Mouse (Mus musculus): ENCODE data around the gene Fam117a.
A peak's percentile ranks its signal among the peaks of the same experiment; 100 is the strongest.
"Not testable (repeated sequence)": the region's sequence is repeated elsewhere in the genome, so short reads cannot be mapped to it uniquely, and the experiment has no call there.

Fam117a gene

DNA sequence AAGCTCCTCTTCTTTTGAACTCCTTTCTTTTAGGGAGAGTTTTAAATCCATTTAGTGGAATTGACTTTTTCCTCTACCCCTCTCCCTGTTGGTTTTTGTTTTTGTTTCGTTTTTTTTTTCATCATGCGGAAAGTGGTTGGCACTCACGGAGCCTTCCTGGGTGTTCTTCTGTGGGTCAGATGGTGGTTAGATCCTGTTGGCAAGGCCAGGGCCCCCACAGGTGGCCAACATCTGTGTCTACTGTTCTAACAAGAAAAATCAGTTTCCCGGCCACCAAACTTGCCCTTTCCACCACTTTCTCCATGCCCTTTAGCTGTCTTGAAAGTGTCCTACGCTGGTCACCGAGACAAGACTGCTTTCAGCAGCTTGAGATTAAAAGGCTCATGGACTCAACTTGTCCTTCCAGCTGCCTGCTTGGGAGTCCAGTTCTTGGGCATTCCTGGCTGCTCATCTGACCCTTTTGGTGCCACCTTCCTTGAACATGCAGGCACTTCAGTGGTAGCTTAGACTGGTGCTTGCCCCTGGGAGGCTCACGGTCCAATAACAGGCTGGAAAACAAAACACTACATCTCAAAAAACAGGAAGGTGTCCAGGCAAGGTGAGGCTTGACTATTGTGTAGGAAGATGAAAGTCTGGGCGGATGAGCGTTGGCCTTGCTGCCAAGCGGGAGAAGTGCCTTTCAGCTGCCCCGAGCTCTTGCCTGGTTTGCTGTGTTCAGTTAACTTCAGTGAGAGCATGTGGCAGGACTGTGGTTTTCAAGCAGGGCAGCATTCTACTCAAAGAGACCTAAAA is 56.1 kb downstream of the Fam117a start:
- DNase-seq (ENCODE audit: low spot score) = no peak

DNA sequence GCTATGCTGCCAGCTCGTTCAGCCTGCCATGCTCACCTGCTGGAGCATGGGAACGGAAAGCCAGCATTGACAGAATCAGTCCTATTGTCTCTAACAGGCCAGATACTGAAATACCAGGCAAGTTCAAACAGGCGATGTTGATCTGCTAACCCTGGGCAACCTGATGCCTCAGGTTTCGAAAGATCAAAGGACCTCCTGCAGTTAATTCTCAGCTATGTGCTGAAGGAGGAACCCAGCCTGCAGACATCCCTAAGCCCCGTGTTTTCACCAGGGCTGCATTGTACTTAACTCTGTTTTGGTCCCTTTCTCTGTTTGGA is 56.6 kb downstream of the Fam117a start:
- DNase-seq (ENCODE audit: low spot score) = no peak

DNA sequence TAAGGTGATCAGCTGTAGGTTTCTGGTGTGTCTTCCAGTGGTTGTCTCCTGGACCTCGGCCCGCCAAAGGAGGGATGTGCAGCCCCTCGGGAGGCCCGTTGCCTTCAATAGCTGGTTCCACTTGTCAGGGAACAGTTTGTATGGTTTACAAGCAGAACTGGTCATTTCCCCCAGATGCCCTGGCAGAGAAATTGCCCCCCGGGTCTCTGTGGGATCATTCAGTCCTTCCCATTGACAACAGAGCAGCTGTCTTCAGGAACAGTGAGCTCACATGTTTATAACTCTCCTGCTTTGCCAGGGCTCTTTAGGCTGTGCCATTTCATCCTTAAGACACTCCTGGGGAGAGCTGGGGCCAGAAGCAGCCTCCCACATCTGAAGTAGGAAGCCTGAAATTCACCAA is 57.3 kb downstream of the Fam117a start:
- no peak for DNase-seq (ENCODE audit: low spot score)

DNA sequence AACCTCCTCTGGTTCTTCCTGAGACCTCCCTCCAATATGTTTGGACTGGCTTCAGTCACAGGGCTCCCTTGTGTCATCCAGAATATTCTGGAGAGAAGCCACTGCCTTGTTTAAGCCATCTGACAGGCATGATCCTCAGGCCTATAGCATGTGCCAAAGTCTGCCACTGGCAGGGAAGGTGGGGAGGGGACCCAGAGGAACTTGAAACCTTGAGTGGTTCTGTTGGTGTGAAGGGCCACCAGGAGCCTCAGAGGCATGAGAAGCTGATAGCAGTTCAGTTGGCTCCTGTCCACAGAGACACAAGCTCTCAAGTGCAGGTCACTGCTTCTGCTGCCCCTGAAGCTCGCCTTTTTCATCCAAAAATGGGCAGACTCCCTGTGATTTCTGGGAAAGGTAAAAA is 59.7 kb downstream of the Fam117a start:
- no peak for DNase-seq (ENCODE audit: low spot score)

DNA sequence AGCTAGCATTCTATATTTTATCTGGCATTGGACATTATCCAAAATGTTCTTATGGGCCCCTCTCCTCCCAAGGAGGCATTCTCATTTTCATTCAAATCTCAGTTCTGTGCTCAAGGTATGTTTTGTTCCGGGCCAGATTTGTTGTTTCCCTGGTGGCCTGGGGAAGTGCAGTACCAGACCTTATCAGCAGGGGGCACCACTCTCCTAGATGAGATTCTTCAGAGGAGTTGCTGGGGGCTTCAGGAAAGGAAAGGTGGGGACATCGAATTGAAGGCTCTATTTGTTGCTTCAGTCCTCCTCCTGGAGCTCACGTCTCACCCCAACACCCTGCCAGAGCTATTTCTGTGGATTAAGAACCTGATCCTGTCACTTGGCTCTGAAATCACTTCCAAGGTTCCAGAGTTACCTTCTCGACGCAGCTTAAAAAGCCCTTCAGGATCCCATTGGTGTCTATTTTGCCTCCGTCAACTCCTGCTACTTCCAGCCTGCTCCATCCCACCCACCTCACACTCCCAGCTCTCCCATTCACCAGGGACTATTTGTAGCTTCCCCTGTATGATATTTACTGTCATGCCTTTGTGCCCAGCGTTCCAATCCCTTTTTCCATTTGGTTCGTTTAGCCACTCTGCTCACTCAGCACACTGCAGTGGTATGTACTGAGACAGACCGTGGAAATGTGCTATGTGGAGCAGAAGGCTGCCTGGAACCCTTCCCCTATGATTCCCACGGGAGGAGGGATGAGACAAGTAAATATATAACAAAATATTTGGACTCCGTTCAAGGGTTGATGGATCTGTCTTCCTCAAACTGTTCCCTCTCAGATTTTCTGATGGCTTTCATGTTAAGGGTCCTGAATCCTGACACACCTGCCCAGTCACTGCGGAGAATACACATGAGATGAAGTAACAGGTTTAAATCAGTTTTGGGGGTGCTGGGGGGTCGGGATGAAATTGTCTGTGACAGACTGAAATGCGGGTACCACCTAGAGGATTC is 61.3 kb downstream of the Fam117a start:
- DNase-seq (ENCODE audit: low spot score) = peak; percentile 55

DNA sequence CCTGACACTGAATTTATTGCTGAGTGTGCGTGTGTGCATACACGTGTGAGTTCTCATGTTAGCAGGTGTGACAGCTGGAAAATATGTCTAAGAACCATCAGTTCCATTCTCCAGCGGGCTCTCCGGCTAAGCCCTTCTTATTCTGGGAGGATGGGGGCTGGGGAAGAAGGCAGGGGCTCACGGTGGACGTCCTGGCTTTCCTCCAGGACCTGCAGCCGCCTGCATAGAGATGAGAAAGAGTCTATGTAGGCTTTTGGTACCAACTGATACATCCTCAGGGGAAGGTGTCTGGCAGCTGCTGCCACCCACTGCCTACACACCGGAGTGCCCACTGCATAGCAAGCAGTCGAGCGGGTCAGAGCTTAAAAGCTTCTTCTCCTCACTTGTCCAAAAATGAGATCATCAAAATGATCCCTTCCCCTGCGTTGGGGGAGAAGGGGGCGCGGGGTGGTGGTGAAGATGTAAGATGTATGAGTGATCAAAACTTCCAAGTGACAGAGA is 62.8 kb downstream of the Fam117a start:
- no peak for DNase-seq (ENCODE audit: low spot score)

DNA sequence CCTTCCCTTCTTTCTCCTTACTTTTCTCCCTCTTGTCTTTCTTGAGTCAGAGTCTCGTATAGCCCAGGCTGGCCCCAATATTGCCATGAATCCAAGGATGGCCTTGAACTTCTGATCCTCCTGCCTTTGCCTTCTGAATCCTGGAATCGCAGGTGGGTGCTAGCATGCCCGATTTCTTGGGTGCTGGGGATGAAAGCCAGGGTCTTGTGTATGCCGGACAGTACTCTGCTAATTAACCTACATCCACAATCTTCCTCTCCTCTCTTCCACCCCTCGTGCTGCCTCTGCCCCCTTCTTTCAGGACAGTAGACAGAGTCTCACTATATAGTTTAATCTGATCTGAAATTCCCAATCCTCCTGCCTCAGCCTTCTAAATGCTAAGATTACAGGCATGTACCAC is 64.8 kb downstream of the Fam117a start:
- no peak for DNase-seq (ENCODE audit: low spot score)

DNA sequence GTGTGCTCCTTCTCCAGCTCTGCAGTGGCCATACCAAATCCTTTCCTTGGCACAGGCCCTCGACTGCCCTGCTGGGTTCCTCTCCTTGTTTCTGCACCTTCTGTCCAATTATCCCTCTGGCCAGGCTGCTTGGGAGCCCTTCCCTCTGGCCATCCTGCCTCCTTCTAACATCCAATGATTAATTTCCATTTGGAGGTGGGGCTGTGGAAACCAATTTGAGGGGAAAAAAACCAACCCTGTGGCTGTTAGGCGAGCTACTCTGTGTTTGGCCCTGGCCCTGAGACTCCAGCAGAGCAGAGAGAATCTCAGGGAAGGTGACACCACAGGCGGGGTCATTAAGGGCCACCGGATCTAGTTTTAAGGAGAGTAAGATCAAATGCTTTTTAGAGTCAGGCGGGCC is 65.4 kb downstream of the Fam117a start:
- DNase-seq (ENCODE audit: low spot score) = no peak

DNA sequence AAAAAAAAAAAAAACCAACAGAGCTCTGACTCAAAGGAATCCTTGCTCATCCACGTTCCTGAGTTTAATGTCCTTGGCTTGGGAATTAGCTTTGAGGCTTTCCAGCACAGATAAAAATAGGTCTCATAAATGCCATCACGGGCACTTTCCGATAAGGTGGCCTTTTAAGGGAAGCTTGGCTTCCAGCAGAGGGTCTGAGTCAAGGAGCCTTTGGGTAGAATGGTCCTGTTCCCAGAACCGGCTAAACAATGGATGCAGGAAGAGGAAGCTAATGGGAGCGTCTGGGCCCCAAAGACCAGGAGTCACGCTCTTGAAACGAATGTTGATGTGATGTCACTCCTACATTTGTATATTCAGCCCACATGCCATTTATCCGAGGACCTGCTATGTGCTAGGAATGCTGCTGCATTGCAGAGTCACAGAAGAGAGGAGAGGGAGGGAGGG is 65.9 kb downstream of the Fam117a start:
- DNase-seq (ENCODE audit: low spot score) = no peak

DNA sequence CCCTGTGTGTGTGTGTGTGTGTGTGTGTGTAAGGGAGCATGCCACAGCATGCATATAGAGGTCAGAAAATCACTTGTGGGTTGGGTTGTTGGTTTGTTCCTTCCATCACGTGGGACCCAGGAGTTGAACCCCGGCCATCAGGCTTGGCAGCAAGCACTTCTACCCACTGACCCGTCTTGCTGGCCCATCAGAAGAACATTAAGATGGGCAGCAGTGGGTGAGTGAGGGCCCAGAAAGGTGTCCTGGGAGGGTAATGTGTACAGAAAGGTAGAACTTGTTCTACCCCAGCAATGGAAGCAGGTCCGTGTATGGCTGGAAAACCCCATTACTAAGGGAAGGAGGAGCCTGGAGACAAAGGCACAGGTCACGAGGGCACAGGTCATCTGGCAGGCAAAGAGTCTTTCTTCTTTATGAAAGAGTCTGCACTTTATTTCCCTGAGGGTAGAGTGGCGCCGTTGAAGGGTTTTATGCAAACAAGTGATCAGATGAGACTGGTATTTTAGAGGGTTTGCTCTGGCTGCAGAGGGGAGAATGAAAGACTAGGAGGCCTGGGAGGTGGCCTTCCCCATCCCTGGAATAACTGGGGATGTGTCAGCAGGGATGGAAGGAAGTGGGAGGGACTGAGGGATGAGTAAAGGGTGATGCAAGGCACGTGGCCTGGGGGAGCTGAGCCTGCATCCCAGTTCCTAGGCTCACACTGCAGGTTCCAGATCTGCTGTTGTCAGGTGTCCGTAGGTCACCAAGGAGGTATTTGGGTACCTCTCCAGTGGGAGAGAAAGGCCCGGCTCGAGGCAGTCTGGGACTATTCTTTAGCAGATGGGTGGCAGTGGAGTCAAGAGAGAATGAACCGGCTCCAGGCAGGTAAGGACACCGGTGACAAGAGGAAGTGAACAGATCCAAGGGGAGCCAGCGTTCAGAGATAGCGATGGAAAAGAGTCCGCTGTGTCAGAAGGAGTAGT is 66.8 kb downstream of the Fam117a start:
- DNase-seq (ENCODE audit: low spot score) = no peak

DNA sequence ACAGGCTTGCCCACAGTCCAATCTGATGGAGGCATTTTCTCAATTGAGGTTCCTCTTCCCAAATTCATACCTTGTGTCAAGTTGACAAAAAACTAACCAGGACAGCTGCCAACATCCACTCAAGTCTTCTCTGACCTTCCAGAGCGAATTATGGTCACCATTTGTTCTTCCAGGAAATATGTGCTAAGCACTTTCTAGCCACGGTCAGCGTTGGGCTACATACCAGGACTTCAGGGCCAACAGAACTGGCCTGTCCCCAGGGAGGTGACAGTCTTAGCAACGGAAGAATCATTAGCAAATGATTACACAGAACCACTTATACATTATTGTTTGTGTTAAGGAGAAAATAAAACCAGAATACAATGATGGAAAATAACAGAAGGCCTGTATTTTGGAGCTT is 69.0 kb downstream of the Fam117a start:
- DNase-seq (ENCODE audit: low spot score) = no peak

DNA sequence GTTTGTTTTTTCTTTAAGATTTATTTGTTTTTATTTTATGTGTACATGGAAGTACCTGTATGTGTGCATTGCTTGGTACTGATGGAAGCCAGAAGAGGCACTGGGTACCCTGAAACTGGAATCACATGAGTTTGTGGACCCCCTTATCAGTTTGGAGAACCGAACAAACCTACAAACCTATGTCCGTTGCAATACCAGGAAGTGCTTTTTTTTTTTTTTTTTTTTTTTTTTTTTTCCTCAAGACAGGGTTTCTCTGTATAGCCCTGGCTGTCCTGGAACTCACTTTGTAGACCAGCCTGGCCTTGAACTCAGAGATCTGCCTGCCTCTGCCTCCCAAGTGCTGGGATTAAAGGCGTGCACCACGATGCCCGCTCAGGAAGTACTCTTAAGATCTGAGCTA is 69.6 kb downstream of the Fam117a start:
- not testable (repeated sequence) for DNase-seq (ENCODE audit: low spot score)

DNA sequence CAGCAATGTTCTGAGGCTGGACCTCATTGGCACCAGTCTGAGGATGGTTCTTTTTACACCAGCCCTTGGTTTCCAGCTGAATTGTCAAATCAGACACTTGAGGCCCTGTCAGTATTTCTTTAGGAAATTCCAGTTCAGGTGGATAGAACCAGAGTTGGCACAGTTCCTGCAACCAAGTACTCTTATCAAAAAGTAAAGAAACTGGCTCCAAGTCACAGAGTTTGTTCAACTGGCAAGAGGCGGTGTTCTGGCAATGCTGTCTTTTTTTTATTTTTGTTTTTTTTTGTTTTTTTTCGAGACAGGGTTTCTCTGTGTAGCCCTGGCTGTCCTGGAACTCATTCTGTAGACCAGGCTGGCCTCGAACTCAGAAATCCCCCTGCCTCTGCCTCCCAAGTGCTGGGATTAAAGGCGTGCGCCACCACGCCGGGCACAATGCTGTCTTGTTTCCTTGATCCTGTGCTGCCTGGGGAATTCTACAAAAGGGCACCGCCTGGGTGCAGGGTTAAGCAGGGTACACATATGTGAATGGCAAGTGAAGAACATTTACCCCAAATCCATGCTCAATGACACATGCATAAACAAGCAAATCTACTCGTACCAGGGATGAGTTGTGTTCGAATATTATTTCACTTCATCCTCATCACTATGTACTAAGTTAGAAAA is 72.8 kb downstream of the Fam117a start:
- DNase-seq (ENCODE audit: low spot score) = no peak

DNA sequence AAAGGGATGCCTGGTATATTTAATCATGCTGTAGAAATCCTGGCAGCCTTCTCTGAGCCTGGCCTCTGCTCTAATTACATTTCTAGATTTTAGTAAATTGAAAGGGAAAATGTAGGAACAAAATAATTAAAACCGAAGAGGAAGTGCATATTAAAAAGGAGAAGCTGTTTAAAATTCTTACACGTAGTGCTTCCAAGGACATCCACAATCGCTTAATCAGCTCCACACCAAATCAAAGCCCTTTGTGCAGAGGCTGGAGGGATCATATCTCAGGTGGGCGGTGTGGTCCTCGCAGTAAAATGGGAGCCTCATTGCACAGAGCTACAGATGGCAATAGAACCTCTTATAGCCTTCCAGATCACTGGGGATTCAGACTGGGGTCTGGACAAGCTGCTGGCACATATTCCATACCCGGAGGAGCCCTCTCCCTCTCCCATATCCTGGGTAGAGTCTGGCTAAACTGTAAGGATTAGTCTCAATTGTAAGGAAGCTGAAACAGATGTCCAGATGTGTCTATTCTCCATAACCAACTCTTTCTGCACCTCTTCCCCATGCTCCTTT is 74.7 kb downstream of the Fam117a start:
- no peak for DNase-seq (ENCODE audit: low spot score)

DNA sequence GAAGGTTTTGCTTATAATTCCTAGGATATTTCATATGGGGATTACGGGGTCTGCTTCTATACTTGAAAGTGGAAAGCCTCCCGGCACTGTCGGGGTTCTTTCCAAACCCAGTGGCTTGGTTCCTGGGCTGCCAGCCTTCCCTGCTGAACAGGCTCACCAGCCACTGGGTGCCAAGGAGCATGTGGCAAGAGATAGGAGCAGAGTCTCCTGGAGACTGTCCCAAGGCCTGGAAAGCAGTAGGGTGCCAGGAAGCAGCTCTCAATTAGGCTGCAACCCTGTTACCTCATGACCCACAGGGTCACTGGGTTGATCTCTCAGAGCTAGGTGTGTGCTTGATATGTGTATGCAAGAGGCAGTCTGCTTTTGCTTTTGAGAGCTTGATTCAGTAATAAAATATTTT is 75.8 kb downstream of the Fam117a start:
- DNase-seq (ENCODE audit: low spot score) = no peak

DNA sequence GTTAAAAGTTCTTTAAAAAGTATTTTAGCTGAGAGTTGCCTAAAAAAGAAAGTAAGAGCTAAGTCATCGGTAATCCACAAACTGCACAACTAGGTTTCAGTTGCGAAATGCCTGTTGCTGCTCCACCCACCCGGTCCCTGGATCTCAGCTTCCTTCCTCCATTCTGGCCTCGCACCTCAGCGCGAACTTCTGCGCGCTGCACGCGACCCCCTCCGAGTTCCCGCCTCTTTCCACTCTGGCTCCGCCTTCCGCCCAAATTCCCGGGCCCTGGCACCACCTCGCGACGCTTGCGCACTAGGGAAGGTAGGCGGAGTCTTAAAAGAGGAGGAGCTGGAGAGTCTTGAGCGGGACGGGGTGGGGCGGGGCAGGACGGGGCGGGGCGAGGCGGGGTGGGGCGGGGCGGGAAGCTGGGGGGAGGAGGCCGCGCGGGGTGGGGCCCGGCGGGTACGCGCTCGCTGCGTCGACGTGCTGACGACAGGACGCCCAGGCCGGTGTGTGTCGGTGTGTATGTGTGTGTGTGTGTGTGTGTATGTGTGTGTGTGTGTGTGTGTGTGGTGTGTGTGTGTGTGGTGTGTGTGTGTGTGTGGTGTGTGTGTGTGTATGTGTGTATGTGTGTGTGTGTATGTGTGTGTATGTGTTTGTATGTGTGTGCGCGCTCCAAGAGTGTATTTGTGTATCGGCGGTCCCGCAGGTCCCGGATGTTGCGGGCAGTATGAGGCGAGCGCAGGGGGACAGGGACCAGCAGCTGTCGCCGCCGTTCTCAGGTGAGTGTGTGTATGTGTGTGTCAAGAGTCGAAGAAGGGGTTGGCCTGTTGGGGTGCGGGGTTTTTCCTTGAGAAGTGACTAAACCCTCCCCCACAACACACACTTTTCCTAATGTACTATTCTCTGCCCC is 77.1 kb downstream of the Fam117a start, which contains the start of gene Spop:
Gene Spop, plus strand, starts transcription at position 440 of the 895 bp plus-strand sequence.
- peak; percentile 89 for DNase-seq (ENCODE audit: low spot score)

DNA sequence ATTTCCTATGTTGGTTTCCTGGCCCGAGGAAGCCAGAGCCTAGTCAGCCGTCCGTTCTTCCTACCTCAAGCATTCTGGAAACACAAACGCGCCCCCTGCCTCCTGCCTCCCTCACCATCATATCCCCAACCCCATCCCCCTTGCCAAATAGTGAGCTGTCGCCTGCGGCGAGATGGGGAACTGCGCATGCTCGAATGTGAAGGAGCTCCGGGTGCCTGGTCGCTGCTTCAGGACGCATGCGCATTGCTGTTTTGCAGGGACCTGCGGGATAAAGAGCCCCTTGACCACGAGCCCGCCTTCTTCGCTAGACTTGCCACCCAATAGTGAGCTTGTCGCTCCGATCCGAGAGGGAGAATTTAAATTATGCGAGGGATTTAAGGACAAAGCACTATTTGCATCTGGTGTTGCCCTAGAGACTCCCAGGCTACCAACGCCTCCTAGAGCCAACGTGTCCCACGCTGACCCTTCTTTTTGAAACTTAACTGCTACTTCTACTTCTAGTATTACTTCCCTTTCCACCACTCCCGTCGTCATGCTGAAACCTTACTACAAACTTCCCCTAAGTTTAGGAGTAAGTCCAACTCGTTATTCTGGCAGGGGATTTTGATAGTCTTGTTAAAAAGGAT is 77.8 kb downstream of the Fam117a start:
- DNase-seq (ENCODE audit: low spot score) = peak; percentile 85

DNA sequence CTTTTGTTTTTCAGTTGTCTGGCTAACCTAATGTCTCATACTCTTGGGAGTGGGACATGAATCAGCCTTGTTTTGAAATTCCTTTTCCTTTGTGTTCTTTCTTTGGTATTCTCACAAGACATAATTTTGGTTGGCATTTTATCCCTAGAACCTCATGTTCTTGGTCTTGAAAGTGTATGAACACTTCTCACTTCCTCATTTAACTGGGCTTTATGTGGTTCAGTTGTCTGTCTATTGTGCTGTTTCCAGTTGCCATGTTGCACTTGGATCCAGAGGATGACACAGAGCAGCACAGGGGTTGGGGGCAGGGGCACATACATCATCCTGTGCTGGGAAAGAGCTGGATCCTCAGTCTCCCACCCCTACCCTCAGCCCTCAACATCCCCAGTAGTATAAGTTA is 79.1 kb downstream of the Fam117a start:
- DNase-seq (ENCODE audit: low spot score) = no peak

DNA sequence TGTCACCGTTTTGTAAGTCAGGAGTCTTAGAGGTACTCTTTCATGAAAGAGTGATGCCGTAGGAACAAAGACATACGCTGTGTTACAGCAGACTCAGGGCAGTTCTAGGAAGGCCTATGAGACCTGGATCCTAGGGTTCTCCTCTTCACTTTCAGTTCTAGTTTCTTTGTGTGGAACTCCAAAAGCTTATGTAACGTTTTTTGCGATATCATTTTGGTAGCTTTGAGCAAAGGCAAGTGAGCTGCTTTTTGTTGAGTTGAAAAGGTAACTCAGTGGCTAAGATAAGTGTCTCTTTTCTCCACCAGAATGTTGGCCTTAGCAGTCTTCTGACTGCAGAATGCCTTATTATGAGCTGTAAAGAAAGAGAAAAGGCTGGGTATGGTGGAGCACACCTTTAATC is 80.5 kb downstream of the Fam117a start:
- DNase-seq (ENCODE audit: low spot score) = no peak
